Mouse (Mus musculus) kidney, adult 2 months (tissue): ENCODE data around the gene Tmem177.

Source experiments
- CTCF ChIP-seq: fragments of 200-500 bp; conservative IDR thresholded peaks from 2 replicates; pipeline ENCODE4 v1.5.1; 2011; ENCODE audit warnings: low read depth, mild to moderate bottlenecking, control low read depth, low read length, moderate library complexity, mixed read lengths; ENCODE audit not compliant: insufficient read depth, insufficient read length
- POLR2A ChIP-seq: fragments of 200-500 bp; IDR thresholded peaks from one replicate; pipeline ENCODE4 v1.6.1; 2011; ENCODE audit warnings: low read depth, low read length, control low read depth

GRCm38 (mm10) chr1:119893600-119893999 lies 19.4 kb downstream of the Tmem177 start:
- TF ChIP-seq CTCF (no peak), POLR2A (no peak)
